Mouse (Mus musculus): ENCODE measurements at regions not wholly inside any gene's neighbourhood (a gene's known extent, or its start where the extent isn't known, plus 50 kb on each side); places are given as distances from the start of the nearest gene placed in this dataset.
"Not testable (repeated sequence)": the region's sequence is repeated elsewhere in the genome, so short reads cannot be mapped to it uniquely, and the experiment has no call there.

DNA sequence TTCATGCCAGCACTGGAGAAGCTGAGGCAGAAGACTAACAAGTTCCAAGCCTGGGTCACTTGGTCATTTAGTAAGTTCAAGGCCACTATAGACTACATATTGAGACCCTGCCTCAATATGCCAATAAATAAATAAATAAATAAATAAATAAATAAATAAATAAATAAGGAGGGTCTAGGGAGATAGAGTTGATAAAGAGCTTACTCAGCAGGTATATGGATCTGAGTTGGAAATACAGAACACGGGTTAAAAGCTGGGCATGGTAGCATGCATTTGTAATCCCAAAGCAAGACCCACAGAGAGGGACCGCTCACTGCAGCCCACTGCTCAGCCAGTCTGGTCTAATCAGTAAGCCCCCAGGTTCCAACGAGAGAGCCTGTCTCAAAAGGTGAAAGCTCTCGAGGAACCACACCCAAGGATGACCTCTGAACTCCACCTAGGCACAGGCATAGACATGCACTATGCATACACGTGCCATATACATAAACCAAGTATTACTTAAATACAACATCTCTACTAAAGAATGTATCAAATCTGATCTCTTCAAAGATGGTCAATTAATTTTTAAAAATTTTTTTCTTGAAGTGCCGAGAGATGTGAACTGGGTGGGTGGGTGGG is 115.4 kb downstream of the Ero1lb start:
- TF ChIP-seq CTCF (IDR thresholded peaks at IDR 0.05; ENCODE audit: borderline replicate concordance, insufficient read depth, low read length); POLR2A (IDR thresholded peaks at IDR 0.05; ENCODE audit: low read depth, low read length): not testable (repeated sequence)
